Mouse (Mus musculus) limb, embryonic 10.5 days (tissue): ENCODE results near the gene AI182371. TPM values are rescaled to one million over a fixed set of nuclear protein-coding genes. Genes with fewer than 3 reads are reported as not detected.

Experiments used
- DNase-seq: peaks from one replicate; pipeline ENCODE4 v3.0.0-alpha.2; 2017; ENCODE audit warnings: low spot score
- H3K27ac ChIP-seq: fragments of 300-500 bp; sonication (generic); 2 replicates; pipeline ENCODE4 v1.5.1; 2016; ENCODE audit warnings: mild to moderate bottlenecking
- H3K27me3 ChIP-seq: fragments of 300-500 bp; sonication (generic); 2 replicates; pipeline ENCODE4 v1.6.1; 2016; ENCODE audit warnings: low read depth, mild to moderate bottlenecking; ENCODE audit not compliant: poor library complexity, severe bottlenecking
- H3K36me3 ChIP-seq: fragments of 300-500 bp; sonication (generic); 2 replicates; pipeline ENCODE4 v1.6.1; 2016; ENCODE audit warnings: mild to moderate bottlenecking, moderate library complexity
- H3K4me1 ChIP-seq: fragments of 300-500 bp; sonication (generic); 2 replicates; pipeline ENCODE4 v1.6.1; 2016
- H3K4me3 ChIP-seq: fragments of 300-500 bp; sonication (generic); 2 replicates; pipeline ENCODE4 v1.5.1; 2016; ENCODE audit warnings: mild to moderate bottlenecking, moderate library complexity
- H3K9me3 ChIP-seq: fragments of 300-500 bp; sonication (generic); replicated peaks from 2 replicates; pipeline ENCODE4 v1.6.1; 2016; ENCODE audit warnings: mild to moderate bottlenecking
- WGBS: fragments of 180-500 bp; shearing (Covaris S2); methylation state at CpG from one replicate; pipeline ENCODE4 v1.1.7; 2016; 5-methylcytosine and 5-hydroxymethylcytosine counted together
- polyA plus RNA-seq: library from polyadenylated mRNA; unstranded; fragments of >200 nt; fragmentation: Nextera tagmentation; extraction: Ambion mirVana; gene quantifications from 2 replicates; pipeline ENCODE4 v1.2.1, GENCODE M21; 2016

The AI182371 gene
- polyA plus RNA-seq, 1 experiment from 2014 or later = not detected

GRCm38 (mm10) chr2:35107984-35108635, 6.8 kb upstream of the AI182371 start:
- no peak for DNase-seq
- H3K27ac ChIP-seq = no peak overlapping the region
- peaks cover 12% of the 10 kb centered on the region for H3K4me1 ChIP-seq
- no peaks in the 10 kb centered on the region for H3K27me3 ChIP-seq
- WGBS = 54% methylated on average over 5 of the region's 5 CpGs
- H3K36me3 ChIP-seq = no peaks in the 10 kb centered on the region
- no peaks in the 10 kb centered on the region for H3K9me3 ChIP-seq
- no peak overlapping the region for H3K4me3 ChIP-seq

GRCm38 (mm10) chr2:35104843-35105242, 3.5 kb upstream of the AI182371 start:
- no peak overlapping the region for H3K4me3 ChIP-seq
- no peak for DNase-seq
- no peaks in the 10 kb centered on the region for H3K9me3 ChIP-seq
- no peaks in the 10 kb centered on the region for H3K36me3 ChIP-seq
- WGBS = 65% methylated on average over 3 of the region's 3 CpGs
- peaks cover 9% of the 10 kb centered on the region for H3K4me1 ChIP-seq
- H3K27ac ChIP-seq = no peak overlapping the region
- no peaks in the 10 kb centered on the region for H3K27me3 ChIP-seq

GRCm38 (mm10) chr2:35103558-35103957, 2.2 kb upstream of the AI182371 start:
- H3K36me3 ChIP-seq = no peaks in the 10 kb centered on the region
- no peak overlapping the region for H3K27ac ChIP-seq
- no peak for DNase-seq
- WGBS = 72% methylated on average over 5 of the region's 5 CpGs
- H3K4me1 ChIP-seq = no peaks in the 10 kb centered on the region
- H3K27me3 ChIP-seq = no peaks in the 10 kb centered on the region
- no peaks in the 10 kb centered on the region for H3K9me3 ChIP-seq
- H3K4me3 ChIP-seq = no peak overlapping the region

DNA sequence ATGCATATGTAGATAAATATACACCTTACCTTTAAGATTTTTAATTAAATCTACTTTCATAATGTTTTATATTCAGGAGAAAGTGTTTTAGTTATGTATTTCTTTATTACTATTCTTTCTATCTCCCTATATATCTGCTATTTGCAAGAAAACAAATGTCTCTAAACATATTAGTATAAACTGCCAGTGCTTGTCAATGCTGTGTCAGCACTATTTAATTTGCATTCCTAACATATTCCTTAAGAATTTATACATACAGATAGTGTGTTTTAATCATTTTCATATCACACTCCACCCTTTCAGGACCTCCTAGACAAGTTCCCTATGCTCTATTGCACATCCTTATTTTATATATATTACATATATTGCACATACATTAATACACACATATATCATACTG, 1.4 kb upstream of the AI182371 start:
- no peak overlapping the region for H3K27ac ChIP-seq

DNA sequence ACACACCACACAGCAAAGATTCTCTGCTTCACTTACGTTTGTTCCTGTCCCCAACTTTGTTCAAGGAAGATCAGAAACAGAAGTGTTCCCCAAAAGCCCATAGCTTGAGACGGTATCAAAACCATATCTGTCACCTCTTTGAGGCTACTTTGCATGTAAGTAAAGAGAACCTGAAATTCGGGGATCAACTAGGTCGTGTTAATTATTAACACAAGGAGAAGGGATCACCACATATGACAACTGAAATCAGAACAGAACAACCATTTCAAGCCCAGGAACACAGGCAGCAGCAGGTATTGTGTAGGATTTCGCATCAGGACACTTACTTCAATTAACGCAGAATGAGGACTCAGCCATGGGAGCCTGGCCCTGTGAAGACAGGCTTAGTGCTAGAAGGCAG, 814 bp downstream of the AI182371 start:
- no peaks in the 10 kb centered on the region for H3K4me1 ChIP-seq
- no peak for DNase-seq
- no peak overlapping the region for H3K27ac ChIP-seq
- no peak overlapping the region for H3K4me3 ChIP-seq
- WGBS = 90% methylated on average over 6 of the region's 6 CpGs
- no peaks in the 10 kb centered on the region for H3K27me3 ChIP-seq
- H3K36me3 ChIP-seq = no peaks in the 10 kb centered on the region
- H3K9me3 ChIP-seq = no peaks in the 10 kb centered on the region

More for the DNA sequence above, 1.4 kb upstream of the AI182371 start:
- Histone ChIP-seq H3K27me3 (no peaks in the 10 kb centered on the region), H3K36me3 (no peaks in the 10 kb centered on the region), H3K4me1 (no peaks in the 10 kb centered on the region), H3K9me3 (no peaks in the 10 kb centered on the region), H3K4me3 (no peak overlapping the region)
- DNase-seq = no peak

DNA sequence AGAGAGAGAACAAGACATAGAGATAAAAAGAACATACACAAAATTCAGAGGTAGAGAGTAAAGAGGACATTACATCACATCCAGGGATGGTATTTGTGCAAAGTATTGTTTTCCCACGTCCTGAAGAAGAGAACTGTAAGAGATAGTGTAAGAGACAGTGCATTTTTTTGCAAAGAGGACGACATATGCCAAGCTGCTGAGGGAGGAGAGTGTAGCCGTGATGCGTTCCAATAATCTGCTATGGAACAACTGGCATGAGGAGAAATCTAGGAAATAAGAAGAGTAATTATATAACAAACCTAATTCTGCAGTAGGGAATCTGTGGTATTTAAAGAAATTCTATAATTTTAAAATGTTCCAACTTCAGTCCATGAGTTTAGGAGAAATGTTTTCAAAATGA, 13.9 kb downstream of the AI182371 start:
- no peaks in the 10 kb centered on the region for H3K27me3 ChIP-seq
- H3K9me3 ChIP-seq = no peaks in the 10 kb centered on the region
- no peak overlapping the region for H3K27ac ChIP-seq
- no peaks in the 10 kb centered on the region for H3K36me3 ChIP-seq
- no peak for DNase-seq
- no peak overlapping the region for H3K4me3 ChIP-seq
- no peaks in the 10 kb centered on the region for H3K4me1 ChIP-seq
- 82% methylated on average over 4 of the region's 4 CpGs for WGBS

- no peak for DNase-seq
- Histone ChIP-seq H3K27me3 (no peaks in the 10 kb centered on the region), H3K27ac (no peak overlapping the region), H3K4me3 (no peak overlapping the region), H3K36me3 (no peaks in the 10 kb centered on the region), H3K4me1 (no peaks in the 10 kb centered on the region), H3K9me3 (no peaks in the 10 kb centered on the region)
- WGBS = 71% methylated on average over 6 of the region's 6 CpGs
Observed at GRCm38 (mm10) chr2:35079166-35079565, 22.2 kb downstream of the AI182371 start.

DNA sequence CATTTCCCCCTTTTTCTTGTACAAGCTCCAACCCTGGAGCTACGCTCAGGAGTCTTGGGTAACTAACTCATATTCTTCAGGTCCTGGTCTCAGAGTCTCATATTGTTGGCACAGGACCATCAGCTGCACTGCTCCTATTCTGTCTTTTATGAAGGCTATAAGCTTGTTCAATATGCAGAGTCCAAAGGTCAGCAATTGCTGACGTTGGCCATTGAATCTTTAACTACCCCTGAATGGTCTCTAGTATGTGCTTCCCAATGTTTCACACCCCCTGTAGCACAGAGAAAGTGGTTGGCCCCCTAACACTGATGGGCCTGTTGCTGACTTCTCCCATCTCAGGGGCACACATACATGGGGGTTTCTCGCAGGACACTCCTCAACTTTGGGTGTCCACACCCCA, 27.0 kb downstream of the AI182371 start:
- Histone ChIP-seq H3K4me1 (no peaks in the 10 kb centered on the region), H3K36me3 (no peaks in the 10 kb centered on the region), H3K27me3 (no peaks in the 10 kb centered on the region), H3K4me3 (no peak overlapping the region), H3K9me3 (no peaks in the 10 kb centered on the region), H3K27ac (no peak overlapping the region)
- DNase-seq = no peak
- 94% methylated on average over 3 of the region's 3 CpGs for WGBS

GRCm38 (mm10) chr2:35072547-35072946, 28.8 kb downstream of the AI182371 start:
- Histone ChIP-seq H3K4me1 (no peaks in the 10 kb centered on the region), H3K27me3 (no peaks in the 10 kb centered on the region)

DNA sequence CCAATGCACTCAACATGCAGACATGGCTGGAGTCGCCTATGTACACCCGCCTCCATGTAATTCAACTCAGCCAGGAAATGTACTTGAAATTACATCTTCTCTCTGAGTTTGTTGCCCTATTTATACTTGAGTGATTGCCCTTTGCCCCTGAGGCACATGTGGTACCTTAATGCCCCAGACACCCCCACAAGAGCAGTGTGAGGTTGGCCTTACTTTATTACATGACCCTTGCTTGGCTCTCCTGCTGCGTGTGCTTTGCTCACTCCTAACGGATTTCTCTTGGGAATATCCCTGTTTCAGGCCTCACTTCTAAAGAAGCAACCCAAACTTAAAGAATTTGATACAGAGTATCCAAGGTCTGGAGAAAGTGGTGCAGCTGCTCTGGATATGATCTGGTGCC, 31.1 kb downstream of the AI182371 start:
- Histone ChIP-seq H3K9me3 (no peaks in the 10 kb centered on the region), H3K27ac (no peak overlapping the region), H3K27me3 (no peaks in the 10 kb centered on the region), H3K36me3 (no peaks in the 10 kb centered on the region), H3K4me1 (no peaks in the 10 kb centered on the region), H3K4me3 (no peak overlapping the region)
- 81% methylated on average over 4 of the region's 4 CpGs for WGBS
- no peak for DNase-seq

More at GRCm38 (mm10) chr2:35072547-35072946, 28.8 kb downstream of the AI182371 start:
- no peak overlapping the region for H3K4me3 ChIP-seq
- H3K36me3 ChIP-seq = no peaks in the 10 kb centered on the region
- 84% methylated on average over 2 of the region's 2 CpGs for WGBS
- H3K27ac ChIP-seq = no peak overlapping the region
- DNase-seq = no peak
- H3K9me3 ChIP-seq = no peaks in the 10 kb centered on the region

DNA sequence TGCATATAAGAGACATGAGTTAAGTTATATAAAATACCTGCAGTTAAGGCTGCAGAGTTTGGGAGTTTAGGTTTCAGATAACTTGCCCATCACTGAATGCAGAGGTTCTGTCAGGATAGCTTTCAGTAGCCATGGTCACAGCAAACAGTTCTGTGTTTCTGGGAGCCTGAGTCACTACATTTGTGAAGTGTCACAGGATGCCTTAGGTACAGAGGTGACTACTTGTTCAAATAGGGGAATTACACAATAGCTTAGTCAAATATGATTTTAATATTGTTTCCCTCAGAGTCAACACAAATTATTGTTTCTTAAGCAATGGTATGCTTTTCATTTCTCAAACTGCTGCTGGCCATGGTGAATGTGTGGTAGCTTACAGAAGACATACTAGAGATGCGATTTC, 32.2 kb downstream of the AI182371 start:
- H3K27me3 ChIP-seq = no peaks in the 10 kb centered on the region
- no peaks in the 10 kb centered on the region for H3K9me3 ChIP-seq
- no peak overlapping the region for H3K27ac ChIP-seq
- H3K36me3 ChIP-seq = no peaks in the 10 kb centered on the region
- DNase-seq = no peak
- H3K4me3 ChIP-seq = no peak overlapping the region
- H3K4me1 ChIP-seq = no peaks in the 10 kb centered on the region
- 90% methylated on average over 1 of the region's 1 CpGs for WGBS

DNA sequence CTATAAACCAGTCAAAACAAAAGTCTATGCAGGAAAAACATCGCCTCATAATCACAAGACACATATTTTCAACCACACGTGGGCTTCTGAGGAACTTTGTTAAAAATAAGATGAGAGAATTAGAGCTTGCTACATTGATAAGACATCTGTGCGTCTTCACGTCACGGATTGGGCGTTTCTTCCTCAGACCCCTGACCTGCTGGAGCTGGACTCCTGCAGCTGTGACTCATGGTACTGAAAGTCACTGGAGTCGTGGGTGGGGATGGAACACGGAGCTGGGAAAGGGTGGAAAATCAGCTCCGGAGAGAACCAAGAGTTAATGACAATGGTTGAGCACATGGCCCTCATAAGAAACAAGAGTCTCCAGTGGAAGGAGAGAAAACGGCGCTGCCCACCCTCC, 34.2 kb downstream of the AI182371 start:
- no peak for DNase-seq
- no peak overlapping the region for H3K27ac ChIP-seq
- H3K4me3 ChIP-seq = no peak overlapping the region
- H3K36me3 ChIP-seq = no peaks in the 10 kb centered on the region
- H3K9me3 ChIP-seq = no peaks in the 10 kb centered on the region
- H3K4me1 ChIP-seq = no peaks in the 10 kb centered on the region
- WGBS = 90% methylated on average over 11 of the region's 11 CpGs
- H3K27me3 ChIP-seq = no peaks in the 10 kb centered on the region

GRCm38 (mm10) chr2:35066525-35067082, 34.7 kb downstream of the AI182371 start:
- no peaks in the 10 kb centered on the region for H3K27me3 ChIP-seq
- WGBS = 93% methylated on average over 13 of the region's 13 CpGs
- no peaks in the 10 kb centered on the region for H3K36me3 ChIP-seq
- no peaks in the 10 kb centered on the region for H3K9me3 ChIP-seq
- no peak overlapping the region for H3K27ac ChIP-seq
- H3K4me3 ChIP-seq = no peak overlapping the region
- H3K4me1 ChIP-seq = no peaks in the 10 kb centered on the region
- no peak for DNase-seq
